ENCODE assay signal across 21 mouse cellular contexts in genomic region chr13:36807961-36808360, GRCm38 (mm10).
DNase-seq lines count a peak whose midpoint lies in the region; ATAC-seq and TF ChIP-seq lines count a peak whose summit lies in the region.
"Had no signal": no experiment of that assay in that cellular context is flagged by ENCODE, and none has a peak within 500 bp of the region (broad histone marks: within the 10 kb centered on the region; RNA-seq: fewer than 3 reads in every experiment).

No protein-coding gene starts in this region.

- H3K4me3 ChIP-seq in thymus, adult 2 months (ENCODE audit: control insufficient read depth, insufficient read depth, low read length): no peak overlapping the region
- no peak overlapping the region for H3K4me3 ChIP-seq in kidney, embryonic 15.5 days (replicated peaks)
- H3K4me3 ChIP-seq in left cerebral cortex, adult 2 months: no peak overlapping the region
- no peak overlapping the region for H3K4me3 ChIP-seq in heart, embryonic 11.5 days (ENCODE audit: low read depth, low read length)
- H3K4me3 ChIP-seq: embryonic facial prominence, embryonic 12.5 days; erythroblast, embryonic 14.5 days; heart, adult 2 months; midbrain, embryonic 10.5 days had no signal

- H3K4me2 ChIP-seq in kidney, embryonic 15.5 days: no peak overlapping the region
- no peak overlapping the region for H3K4me2 ChIP-seq in heart, embryonic 11.5 days
- H3K4me2 ChIP-seq: embryonic facial prominence, embryonic 12.5 days; liver, embryonic 11.5 days had no signal

- H3K4me1 ChIP-seq in thymus, adult 2 months (replicated peaks; ENCODE audit: control insufficient read depth, insufficient read depth, low read length): no peaks in the 10 kb centered on the region
- H3K4me1 ChIP-seq in kidney, embryonic 15.5 days: no peaks in the 10 kb centered on the region
- H3K4me1 ChIP-seq in heart, embryonic 11.5 days (ENCODE audit: control insufficient read depth, insufficient read depth, low read length): no peaks in the 10 kb centered on the region
- H3K4me1 ChIP-seq: embryonic facial prominence, embryonic 12.5 days; midbrain, embryonic 10.5 days had no signal

- intact Hi-C loops in left cerebral cortex, adult 2 months (cut with DNase I): no loop called here

- no peak for TF ChIP-seq CTCF in thymus, adult 2 months (IDR thresholded peaks at IDR 0.05; ENCODE audit: borderline replicate concordance, control insufficient read depth, extremely low read depth, insufficient read depth, low read length, poor library complexity)
- no peak for TF ChIP-seq CTCF in left cerebral cortex, adult 2 months (IDR thresholded peaks at IDR 0.05)

- H3K27ac ChIP-seq in thymus, adult 2 months (ENCODE audit: control insufficient read depth, insufficient read depth, low read length): no peak overlapping the region
- no peak overlapping the region for H3K27ac ChIP-seq in kidney, embryonic 15.5 days
- no peak overlapping the region for H3K27ac ChIP-seq in left cerebral cortex, adult 2 months
- no peak overlapping the region for H3K27ac ChIP-seq in heart, embryonic 11.5 days (ENCODE audit: low read depth, low read length)
- H3K27ac ChIP-seq: embryonic facial prominence, embryonic 12.5 days; heart, adult 2 months; hindbrain, postnatal 0 days; macrophage; midbrain, embryonic 10.5 days had no signal

- no peaks in the 10 kb centered on the region for H3K36me3 ChIP-seq in thymus, adult 2 months (ENCODE audit: control insufficient read depth, insufficient read depth, low read length)
- H3K36me3 ChIP-seq in kidney, embryonic 15.5 days: no peaks in the 10 kb centered on the region
- no peaks in the 10 kb centered on the region for H3K36me3 ChIP-seq in heart, embryonic 11.5 days (ENCODE audit: control insufficient read depth, insufficient read depth, low read length)
- H3K36me3 ChIP-seq: embryonic facial prominence, embryonic 12.5 days; midbrain, embryonic 10.5 days had no signal

- WGBS in thymus, adult 2 months: 69% methylated on average over 2 of the region's 2 CpGs
- WGBS in kidney, embryonic 15.5 days: 90% methylated on average over 2 of the region's 2 CpGs
- 95% methylated on average over 2 of the region's 2 CpGs for WGBS in heart, embryonic 11.5 days (ENCODE audit: insufficient replicate concordance)

- peak; percentile 55 to 84 for DNase-seq in adrenal gland, adult (ENCODE audit: inconsistent age in 2 of 2, low spot score in 1 of 2)
- DNase-seq in adrenal gland, adult 8-10 months: no peak
- peak; percentile 8 to 26 for DNase-seq in spleen, postnatal 36 days (ENCODE audit: low spot score in 2 of 2)
- no peak for DNase-seq in spleen, postnatal 4 days (ENCODE audit: low spot score in 2 of 2)
- DNase-seq in thymus, adult 2 months: peak; percentile 32
- DNase-seq in left cerebral cortex, adult 2 months (ENCODE audit: extremely low spot score in 1 of 2, low spot score in 2 of 2): no peak
- DNase-seq: cerebellum, adult 11 months; cerebellum, postnatal 10 days; gastrocnemius, postnatal 25 days; heart, adult 2 months; kidney, adult 2 months; kidney, postnatal 14 days had no signal

- no peaks in the 10 kb centered on the region for H3K27me3 ChIP-seq in thymus, adult 2 months (ENCODE audit: control insufficient read depth, insufficient read depth, low read length)
- no peaks in the 10 kb centered on the region for H3K27me3 ChIP-seq in kidney, embryonic 15.5 days
- no peaks in the 10 kb centered on the region for H3K27me3 ChIP-seq in heart, embryonic 11.5 days (ENCODE audit: control insufficient read depth, insufficient read depth, low read length)
- H3K27me3 ChIP-seq: embryonic facial prominence, embryonic 12.5 days had no signal

- no peak for ATAC-seq in kidney, embryonic 15.5 days (replicated peaks; ENCODE audit: low FRiP score)
- no peak for ATAC-seq in heart, embryonic 11.5 days (replicated peaks; ENCODE audit: insufficient number of reproducible peaks, low FRiP score, low TSS enrichment)
- ATAC-seq: forebrain, embryonic 14.5 days; hindbrain, postnatal 0 days had no signal

- no peak for TF ChIP-seq POLR2A in thymus, adult 2 months (IDR thresholded peaks at IDR 0.05; ENCODE audit: control insufficient read depth, extremely low read depth, insufficient read depth, low read length, poor library complexity)

- no peak overlapping the region for H3K9ac ChIP-seq in kidney, embryonic 15.5 days
- H3K9ac ChIP-seq in heart, embryonic 11.5 days (ENCODE audit: low read depth, low read length): no peak overlapping the region
- H3K9ac ChIP-seq: embryonic facial prominence, embryonic 12.5 days had no signal

- H3K9me3 ChIP-seq in kidney, embryonic 15.5 days (replicated peaks): no peaks in the 10 kb centered on the region
- H3K9me3 ChIP-seq in heart, embryonic 11.5 days (replicated peaks; ENCODE audit: control insufficient read depth, low read length): no peaks in the 10 kb centered on the region
- H3K9me3 ChIP-seq: embryonic facial prominence, embryonic 12.5 days; midbrain, embryonic 10.5 days had no signal

Comparison
In these comparisons a context has a peak if more than half of its experiments do, and no peak if none do; other contexts are left out.
1. DNase-seq: peak in adrenal gland, adult (2 of 2), spleen, postnatal 36 days (2 of 2) and thymus, adult 2 months (single experiment); none in adrenal gland, adult 8-10 months (single experiment), spleen, postnatal 4 days (0 of 2) and left cerebral cortex, adult 2 months (0 of 2).